Mouse (Mus musculus): ENCODE measurements around the gene Gm6583. TPM values are rescaled to one million over a fixed set of nuclear protein-coding genes. Genes with fewer than 3 reads are reported as not detected.

Gm6583 gene
- polyA plus RNA-seq, 1 experiment from 2014 or later = 0.24 TPM

DNA sequence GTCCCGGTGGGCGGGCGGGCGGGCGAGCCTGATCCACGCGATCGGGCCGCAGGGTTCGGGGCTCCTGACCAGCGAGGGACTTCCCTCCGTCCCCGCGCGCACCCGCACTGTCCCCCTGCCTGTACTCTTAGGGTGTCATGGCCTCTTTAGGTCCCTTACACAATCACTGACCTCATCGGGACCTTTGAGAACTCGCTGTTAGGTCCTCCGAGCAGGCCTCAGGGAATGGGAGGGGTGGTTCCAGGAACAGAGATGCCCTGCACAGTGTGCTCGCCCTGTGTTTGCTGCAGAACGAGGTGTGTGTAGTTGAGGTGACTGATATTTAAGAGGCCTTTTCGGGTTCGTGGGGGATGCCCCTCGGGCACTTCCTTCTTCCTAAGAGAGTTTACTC, 12.6 kb downstream of the Gm6583 start:
- H3K27me3 ChIP-seq = no peaks in the 10 kb centered on the region
- peaks cover 30% of the 10 kb centered on the region for H3K4me1 ChIP-seq (replicated peaks)
- 0 out of 2 replicates have a peak overlapping the region, but pooled peaks have one; percentile 20 for H3K27ac ChIP-seq
- under 1% methylated on average over 20 of the region's 24 CpGs for WGBS
- H3K4me2 ChIP-seq = peak overlapping the region; percentile 83
- peak; percentile 64 for ATAC-seq (ENCODE audit: insufficient number of reproducible peaks, insufficient read depth, low FRiP score, low TSS enrichment, low read depth)
- peaks cover 42% of the 10 kb centered on the region for H3K36me3 ChIP-seq
- H3K4me3 ChIP-seq (replicated peaks) = peak overlapping the region; percentile 91
- peak overlapping the region; percentile 88 for H3K9ac ChIP-seq (replicated peaks)
- no peaks in the 10 kb centered on the region for H3K9me3 ChIP-seq

DNA sequence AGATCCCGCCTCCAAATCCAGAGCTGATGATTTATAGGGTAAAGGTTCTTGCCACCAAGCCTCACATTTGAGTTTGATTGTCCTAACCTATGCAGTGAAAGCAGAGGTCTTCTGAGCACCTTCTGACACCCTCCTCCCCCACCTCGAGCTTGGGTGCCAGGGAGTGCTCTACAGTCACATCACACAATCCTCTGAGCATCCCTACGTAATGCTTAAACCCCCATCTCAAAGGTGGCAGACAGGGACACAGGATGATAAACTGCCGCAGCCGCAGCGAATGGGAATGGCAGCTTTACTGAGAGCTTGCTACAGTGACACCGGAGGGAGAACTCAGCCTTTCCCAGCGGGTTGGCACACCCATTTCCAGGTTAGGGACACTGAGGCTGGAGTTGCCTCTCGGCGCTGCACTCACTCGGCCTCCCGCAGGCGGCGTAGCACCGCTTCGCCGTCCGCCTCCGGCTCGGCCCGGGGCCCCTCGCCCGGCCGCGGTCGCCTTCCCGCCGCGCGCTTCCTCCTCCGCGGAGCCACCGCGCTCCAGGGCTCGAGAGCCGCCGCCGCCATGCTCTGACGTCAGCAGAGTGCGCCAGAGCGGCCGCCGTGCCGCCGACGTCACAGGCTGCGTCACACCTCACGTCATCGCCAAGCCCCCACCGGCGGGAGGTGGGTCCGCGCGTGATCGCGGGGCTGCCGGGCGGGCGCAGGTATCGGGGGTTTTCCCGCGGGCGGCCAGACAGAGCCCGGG, 13.2 kb downstream of the Gm6583 start, which contains the start of the genes Srrd and Hps4:
Gene Srrd (minus strand): TSS at position 578 of the 742 bp plus-strand sequence.
Gene Hps4 (plus strand): TSS at position 621 of the 742 bp plus-strand sequence.
- no peaks in the 10 kb centered on the region for H3K27me3 ChIP-seq
- peak within 1 kb of the TSS; percentile 45; the same call in 1 of the 2 replicates for H3K27ac ChIP-seq
- H3K4me1 ChIP-seq (replicated peaks) = peaks cover 30% of the 10 kb centered on the region
- H3K36me3 ChIP-seq = peaks cover 43% of the 10 kb centered on the region
- no peaks in the 10 kb centered on the region for H3K9me3 ChIP-seq
- peak within 1 kb of the TSS; percentile 83 for H3K4me2 ChIP-seq
- WGBS = 2% methylated on average over 59 of the region's 64 CpGs
- ATAC-seq (ENCODE audit: insufficient number of reproducible peaks, insufficient read depth, low FRiP score, low TSS enrichment, low read depth) = 0 out of 2 replicates have a peak, but pooled peaks have one; percentile 27
- peak within 1 kb of the TSS; percentile 91 for H3K4me3 ChIP-seq (replicated peaks)
- peak within 1 kb of the TSS; percentile 88 for H3K9ac ChIP-seq (replicated peaks)

- no peak for ATAC-seq (ENCODE audit: insufficient number of reproducible peaks, insufficient read depth, low FRiP score, low TSS enrichment, low read depth)
- Histone ChIP-seq H3K9ac (replicated peaks) (no peak overlapping the region), H3K4me3 (replicated peaks) (no peak overlapping the region), H3K36me3 (peaks cover 58% of the 10 kb centered on the region), H3K9me3 (no peaks in the 10 kb centered on the region), H3K4me2 (no peak overlapping the region), H3K4me1 (replicated peaks) (peaks cover 18% of the 10 kb centered on the region), H3K27ac (no peak overlapping the region), H3K27me3 (no peaks in the 10 kb centered on the region)
- WGBS = 66% methylated on average over 7 of the region's 7 CpGs
Measured at GRCm38 (mm10) chr5:112339215-112339614, 16.6 kb downstream of the Gm6583 start.

DNA sequence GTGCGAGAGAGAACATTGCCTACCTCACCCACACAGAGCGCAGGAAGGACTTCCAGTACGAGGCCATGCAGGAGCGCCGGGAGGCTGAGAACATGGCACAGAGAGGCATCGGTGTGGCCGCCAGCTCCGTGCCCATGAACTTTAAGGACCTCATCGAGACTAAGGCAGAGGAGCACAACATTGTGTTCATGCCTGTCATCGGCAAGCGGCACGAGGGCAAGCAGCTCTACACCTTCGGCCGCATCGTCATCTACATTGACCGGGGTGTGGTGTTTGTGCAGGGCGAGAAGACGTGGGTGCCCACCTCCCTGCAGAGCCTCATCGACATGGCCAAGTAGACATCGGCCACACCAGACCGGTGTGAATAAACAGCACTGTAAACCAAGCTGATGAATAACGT, 18.8 kb downstream of the Gm6583 start:
- Histone ChIP-seq H3K4me3 (replicated peaks) (no peak overlapping the region), H3K4me1 (replicated peaks) (peaks cover 4% of the 10 kb centered on the region), H3K9me3 (no peaks in the 10 kb centered on the region), H3K27me3 (no peaks in the 10 kb centered on the region), H3K36me3 (peaks cover 80% of the 10 kb centered on the region), H3K27ac (no peak overlapping the region), H3K9ac (replicated peaks) (no peak overlapping the region), H3K4me2 (no peak overlapping the region)
- no peak for ATAC-seq (ENCODE audit: insufficient number of reproducible peaks, insufficient read depth, low FRiP score, low TSS enrichment, low read depth)
- WGBS = 94% methylated on average over 22 of the region's 22 CpGs

GRCm38 (mm10) chr5:112335473-112335872, 20.4 kb downstream of the Gm6583 start:
- Histone ChIP-seq H3K4me1 (replicated peaks) (no peaks in the 10 kb centered on the region), H3K27ac (no peak overlapping the region), H3K9me3 (no peaks in the 10 kb centered on the region), H3K4me3 (replicated peaks) (no peak overlapping the region), H3K9ac (replicated peaks) (no peak overlapping the region), H3K27me3 (no peaks in the 10 kb centered on the region), H3K36me3 (peaks cover 95% of the 10 kb centered on the region), H3K4me2 (no peak overlapping the region)
- no peak for ATAC-seq (ENCODE audit: insufficient number of reproducible peaks, insufficient read depth, low FRiP score, low TSS enrichment, low read depth)
- WGBS = 27% methylated on average over 2 of the region's 2 CpGs

DNA sequence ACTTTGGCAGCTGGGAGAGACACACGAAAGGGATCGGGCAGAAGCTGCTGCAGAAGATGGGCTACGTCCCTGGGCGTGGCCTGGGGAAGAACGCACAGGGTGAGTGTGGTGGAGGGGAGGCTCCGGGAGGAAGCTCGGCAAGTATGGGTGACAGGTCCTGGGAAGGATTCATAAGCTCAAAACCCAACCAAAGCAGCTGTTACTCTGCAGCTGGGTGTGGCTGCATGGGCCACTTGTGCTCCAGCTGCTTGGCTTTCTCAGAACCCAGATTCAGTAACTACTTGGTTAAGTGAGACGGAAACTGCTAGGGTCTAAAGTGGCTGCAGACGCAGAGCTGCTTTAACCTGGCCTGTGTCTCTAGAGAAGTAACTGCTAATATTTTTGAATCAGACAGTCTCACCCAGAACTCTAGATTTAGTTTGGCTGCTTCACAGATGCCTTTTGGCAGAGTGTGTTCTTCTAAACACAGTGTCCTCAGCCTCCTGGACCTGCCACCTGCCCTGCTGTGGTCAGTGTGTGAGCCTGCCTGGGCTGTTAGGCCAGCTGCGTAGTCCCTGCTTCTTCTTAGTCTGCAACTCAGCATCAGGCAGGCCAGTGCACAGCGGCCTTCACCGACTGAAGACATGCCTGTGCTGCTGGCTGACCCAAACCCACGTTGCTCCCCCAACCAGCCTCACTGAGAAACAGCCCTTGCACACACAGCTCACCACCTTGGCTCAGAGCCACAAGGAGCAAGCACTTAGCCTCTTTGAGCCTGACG, 25.8 kb downstream of the Gm6583 start:
- Histone ChIP-seq H3K9ac (replicated peaks) (no peak overlapping the region), H3K4me1 (replicated peaks) (peaks cover 17% of the 10 kb centered on the region), H3K4me3 (replicated peaks) (no peak overlapping the region), H3K4me2 (no peak overlapping the region), H3K9me3 (no peaks in the 10 kb centered on the region), H3K27ac (no peak overlapping the region), H3K27me3 (no peaks in the 10 kb centered on the region), H3K36me3 (peaks cover 75% of the 10 kb centered on the region)
- WGBS = 90% methylated on average over 14 of the region's 14 CpGs
- no peak for ATAC-seq (ENCODE audit: insufficient number of reproducible peaks, insufficient read depth, low FRiP score, low TSS enrichment, low read depth)

DNA sequence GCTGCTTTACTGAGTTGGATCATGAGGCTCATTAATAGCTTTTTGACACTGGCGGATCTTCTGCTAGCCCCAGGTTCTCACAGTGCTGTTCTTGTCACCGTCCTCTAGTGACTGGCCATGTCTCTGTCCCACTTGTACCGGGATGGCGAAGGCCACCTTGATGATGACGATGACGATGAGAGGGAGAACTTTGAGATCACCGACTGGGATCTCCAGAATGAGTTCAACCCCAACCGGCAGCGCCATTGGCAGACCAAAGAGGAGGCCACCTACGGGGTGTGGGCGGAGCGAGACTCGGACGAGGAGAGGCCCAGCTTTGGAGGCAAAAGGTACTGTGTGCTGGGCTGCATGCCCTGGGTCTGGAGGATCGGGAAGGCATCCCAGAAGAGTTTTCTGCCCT, 28.0 kb downstream of the Gm6583 start:
- Histone ChIP-seq H3K27me3 (no peaks in the 10 kb centered on the region), H3K36me3 (peaks cover 54% of the 10 kb centered on the region), H3K4me3 (replicated peaks) (no peak overlapping the region), H3K4me2 (no peak overlapping the region), H3K9me3 (no peaks in the 10 kb centered on the region), H3K27ac (no peak overlapping the region), H3K9ac (replicated peaks) (no peak overlapping the region), H3K4me1 (replicated peaks) (peaks cover 22% of the 10 kb centered on the region)
- 92% methylated on average over 15 of the region's 15 CpGs for WGBS
- no peak for ATAC-seq (ENCODE audit: insufficient number of reproducible peaks, insufficient read depth, low FRiP score, low TSS enrichment, low read depth)

DNA sequence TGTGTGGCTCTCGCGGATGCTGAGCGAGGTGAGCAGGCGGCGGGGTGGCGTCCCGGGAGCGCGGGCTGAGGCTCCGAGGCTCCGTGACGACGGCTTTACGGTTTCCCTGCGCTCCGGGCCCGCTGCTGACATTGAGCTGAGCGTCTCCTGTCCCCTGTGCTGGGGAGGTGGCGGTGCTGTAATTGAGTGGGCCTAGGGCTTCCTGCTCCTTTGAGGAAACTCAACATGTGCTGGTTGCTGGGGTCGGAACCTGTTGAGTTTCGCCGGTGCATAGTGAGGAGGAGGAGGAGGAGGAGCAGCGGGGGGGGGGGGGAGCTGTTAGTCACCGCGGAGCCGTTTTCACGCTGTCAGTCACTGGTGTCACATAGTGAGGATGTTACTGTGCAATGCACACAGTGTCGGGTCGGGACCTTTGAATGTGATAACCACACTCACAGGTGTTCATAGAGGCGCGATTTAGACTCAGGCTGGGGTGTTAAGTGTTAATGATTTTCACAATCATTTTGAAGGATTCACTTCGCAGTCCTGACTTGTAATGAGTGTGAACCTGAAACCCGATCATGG, 29.3 kb downstream of the Gm6583 start:
- Histone ChIP-seq H3K36me3 (peaks cover 41% of the 10 kb centered on the region), H3K27ac (no peak overlapping the region), H3K9ac (replicated peaks) (peak overlapping the region; percentile 71), H3K9me3 (no peaks in the 10 kb centered on the region), H3K4me3 (replicated peaks) (peak overlapping the region; percentile 98), H3K4me1 (replicated peaks) (peaks cover 22% of the 10 kb centered on the region), H3K4me2 (peak overlapping the region; percentile 88), H3K27me3 (no peaks in the 10 kb centered on the region; the same call in 1 of the 2 replicates)
- ATAC-seq (ENCODE audit: insufficient number of reproducible peaks, insufficient read depth, low FRiP score, low TSS enrichment, low read depth) = peak; percentile 39; the same call in 1 of the 2 replicates
- WGBS = 2% methylated on average over 32 of the region's 33 CpGs

GRCm38 (mm10) chr5:112325546-112326445, 30.0 kb downstream of the Gm6583 start, which contains the start of gene Tfip11:
Gene Tfip11, plus strand, starts transcription at chr5:112326358.
- peak within 1 kb of the TSS; percentile 71 for H3K9ac ChIP-seq (replicated peaks)
- no peaks in the 10 kb centered on the region for H3K9me3 ChIP-seq
- H3K4me2 ChIP-seq = peak within 1 kb of the TSS; percentile 88
- peak within 1 kb of the TSS; percentile 50; the same call in 1 of the 2 replicates for H3K27ac ChIP-seq
- H3K4me1 ChIP-seq (replicated peaks) = peaks cover 22% of the 10 kb centered on the region
- H3K27me3 ChIP-seq = no peaks in the 10 kb centered on the region; the same call in 1 of the 2 replicates
- H3K36me3 ChIP-seq = peaks cover 33% of the 10 kb centered on the region
- peak; percentile 85 for ATAC-seq (ENCODE audit: insufficient number of reproducible peaks, insufficient read depth, low FRiP score, low TSS enrichment, low read depth)
- WGBS = 8% methylated on average over 48 of the region's 48 CpGs
- peak within 1 kb of the TSS; percentile 98 for H3K4me3 ChIP-seq (replicated peaks)

Data from limb, embryonic 12.5 days (tissue).